10 mouse cellular contexts compared by ENCODE assay signal in genomic region chr4:86686564-86686963, GRCm38 (mm10). TPM values are rescaled to one million over a fixed set of nuclear protein-coding genes. Genes with fewer than 3 reads are reported as not detected.
DNase-seq lines count a peak whose midpoint lies in the region; ATAC-seq and TF ChIP-seq lines count a peak whose summit lies in the region.
"Had no signal": no experiment of that assay in that cellular context is flagged by ENCODE, and none has a peak within 500 bp of the region (broad histone marks: within the 10 kb centered on the region; RNA-seq: fewer than 3 reads in every experiment).

No protein-coding gene starts in this region.

- H3K36me3 ChIP-seq in intestine, embryonic 14.5 days (ENCODE audit: control insufficient read depth, insufficient read depth, low read length) = no peaks in the 10 kb centered on the region
- no peaks in the 10 kb centered on the region for H3K36me3 ChIP-seq in intestine, embryonic 15.5 days
- no peaks in the 10 kb centered on the region for H3K36me3 ChIP-seq in lung, postnatal 0 days (ENCODE audit: insufficient read depth, low read length)
- no peaks in the 10 kb centered on the region for H3K36me3 ChIP-seq in stomach, embryonic 15.5 days
- H3K36me3 ChIP-seq: embryonic facial prominence, embryonic 12.5 days; limb, embryonic 12.5 days had no signal

- H3K9me3 ChIP-seq in intestine, embryonic 14.5 days (ENCODE audit: control insufficient read depth, low read length) = no peaks in the 10 kb centered on the region
- no peaks in the 10 kb centered on the region for H3K9me3 ChIP-seq in intestine, embryonic 15.5 days
- no peaks in the 10 kb centered on the region for H3K9me3 ChIP-seq in lung, postnatal 0 days (ENCODE audit: low read length)
- H3K9me3 ChIP-seq in stomach, embryonic 15.5 days = no peaks in the 10 kb centered on the region
- H3K9me3 ChIP-seq: embryonic facial prominence, embryonic 12.5 days; limb, embryonic 12.5 days had no signal

- DNase-seq in intestine, embryonic 14.5 days (ENCODE audit: low spot score) = no peak
- DNase-seq in lung, postnatal 0 days (ENCODE audit: low spot score) = peak; percentile 87
- DNase-seq in lung, adult 18-20 months = no peak
- peak; percentile 84 for DNase-seq in NIH3T3 (ENCODE audit: low read depth)
- DNase-seq in spleen, postnatal 4 days (ENCODE audit: low spot score in 2 of 2) = no peak
- DNase-seq: cerebellum, postnatal 14 days had no signal

- 0 out of 2 replicates have a peak, but pooled peaks have one; percentile 32 for ATAC-seq in intestine, embryonic 14.5 days (replicated peaks; ENCODE audit: low FRiP score, low TSS enrichment, low read depth)
- no peak for ATAC-seq in intestine, embryonic 15.5 days
- peak; percentile 48 for ATAC-seq in lung, postnatal 0 days
- ATAC-seq in stomach, embryonic 15.5 days (ENCODE audit: insufficient read depth, low FRiP score, low read depth) = peak; percentile 40; the same call in 1 of the 2 replicates

- TF ChIP-seq EP300 in lung, postnatal 0 days (IDR thresholded peaks at IDR 0.05) = 0 out of 2 replicates have a peak, but pooled peaks have one; percentile 11

- H3K4me3 ChIP-seq in intestine, embryonic 14.5 days (ENCODE audit: low read depth, low read length) = no peak overlapping the region
- no peak overlapping the region for H3K4me3 ChIP-seq in intestine, embryonic 15.5 days (replicated peaks)
- H3K4me3 ChIP-seq in lung, postnatal 0 days (ENCODE audit: low read depth, low read length) = no peak overlapping the region
- H3K4me3 ChIP-seq in stomach, embryonic 15.5 days (replicated peaks) = no peak overlapping the region
- H3K4me3 ChIP-seq: embryonic facial prominence, embryonic 12.5 days; limb, embryonic 12.5 days had no signal

- peaks cover 22% of the 10 kb centered on the region for H3K4me1 ChIP-seq in intestine, embryonic 14.5 days (replicated peaks; ENCODE audit: control insufficient read depth, insufficient read depth, low read length)
- peaks cover 13% of the 10 kb centered on the region; the same call in 1 of the 2 replicates for H3K4me1 ChIP-seq in intestine, embryonic 15.5 days (replicated peaks)
- peaks cover 11% of the 10 kb centered on the region for H3K4me1 ChIP-seq in lung, postnatal 0 days (ENCODE audit: insufficient read depth, low read depth, low read length)
- H3K4me1 ChIP-seq in stomach, embryonic 15.5 days = no peaks in the 10 kb centered on the region

- no peaks in the 10 kb centered on the region for H3K27me3 ChIP-seq in intestine, embryonic 14.5 days (replicated peaks; ENCODE audit: control insufficient read depth, insufficient read depth, low read length)
- H3K27me3 ChIP-seq in intestine, embryonic 15.5 days (replicated peaks) = no peaks in the 10 kb centered on the region
- H3K27me3 ChIP-seq in lung, postnatal 0 days (replicated peaks; ENCODE audit: insufficient read depth, low read length) = no peaks in the 10 kb centered on the region
- no peaks in the 10 kb centered on the region for H3K27me3 ChIP-seq in stomach, embryonic 15.5 days (replicated peaks)
- H3K27me3 ChIP-seq: embryonic facial prominence, embryonic 12.5 days; limb, embryonic 12.5 days had no signal

- peak overlapping the region; percentile 45 for H3K27ac ChIP-seq in intestine, embryonic 14.5 days (ENCODE audit: low read depth)
- H3K27ac ChIP-seq in intestine, embryonic 15.5 days = no peak overlapping the region
- H3K27ac ChIP-seq in lung, postnatal 0 days (ENCODE audit: low read length) = peak overlapping the region; percentile 57; the same call in 1 of the 2 replicates
- no peak overlapping the region for H3K27ac ChIP-seq in stomach, embryonic 15.5 days
- H3K27ac ChIP-seq: embryonic facial prominence, embryonic 12.5 days; limb, embryonic 12.5 days had no signal

- no peak for TF ChIP-seq CTCF in lung, postnatal 0 days (IDR thresholded peaks at IDR 0.05)

- H3K9ac ChIP-seq in intestine, embryonic 14.5 days (ENCODE audit: low read length) = no peak overlapping the region
- no peak overlapping the region for H3K9ac ChIP-seq in intestine, embryonic 15.5 days
- no peak overlapping the region for H3K9ac ChIP-seq in lung, postnatal 0 days (replicated peaks; ENCODE audit: low read depth)
- H3K9ac ChIP-seq in stomach, embryonic 15.5 days = no peak overlapping the region
- H3K9ac ChIP-seq: embryonic facial prominence, embryonic 12.5 days; limb, embryonic 12.5 days had no signal

- H3K4me2 ChIP-seq in intestine, embryonic 14.5 days (ENCODE audit: low read length) = no peak overlapping the region
- H3K4me2 ChIP-seq in intestine, embryonic 15.5 days (replicated peaks) = no peak overlapping the region
- H3K4me2 ChIP-seq in lung, postnatal 0 days (replicated peaks; ENCODE audit: low read depth, low read length) = no peak overlapping the region
- no peak overlapping the region for H3K4me2 ChIP-seq in stomach, embryonic 15.5 days
- H3K4me2 ChIP-seq: embryonic facial prominence, embryonic 12.5 days; limb, embryonic 12.5 days had no signal

- WGBS in intestine, embryonic 14.5 days = 44% methylated on average over 3 of the region's 3 CpGs
- WGBS in intestine, embryonic 15.5 days = 43% methylated on average over 3 of the region's 3 CpGs
- 50% methylated on average over 3 of the region's 3 CpGs for WGBS in lung, postnatal 0 days
- 40% methylated on average over 3 of the region's 3 CpGs for WGBS in stomach, embryonic 15.5 days

RNA-seq across cellular contexts. Expression of gene Plin2, which starts 16.7 kb away (rescaled TPM):
- polyA plus RNA-seq in intestine, embryonic 14.5 days (2014; fragmentation: Nextera tagmentation; extraction: Ambion mirVana) = 75.1 and 78.0 TPM in 2 replicates
- polyA plus RNA-seq in intestine, embryonic 15.5 days (2015; fragmentation: Nextera tagmentation; extraction: Ambion mirVana) = 144 and 164 TPM in 2 replicates
- 220 and 252 TPM in 2 replicates for polyA plus RNA-seq in lung, postnatal 0 days (2015; fragmentation: Nextera tagmentation; extraction: Ambion mirVana)
- polyA plus RNA-seq in stomach, embryonic 15.5 days (2015; fragmentation: Nextera tagmentation; extraction: Ambion mirVana) = 76.3 and 82.3 TPM in 2 replicates

Comparison
In these comparisons a context has a peak if more than half of its experiments do, and no peak if none do; other contexts are left out.
1. DNase-seq: peak in lung, postnatal 0 days (single experiment) and NIH3T3 (single experiment); none in intestine, embryonic 14.5 days (single experiment), lung, adult 18-20 months (0 of 2) and spleen, postnatal 4 days (0 of 2).
2. H3K27ac ChIP-seq: peak in intestine, embryonic 14.5 days (single experiment) and lung, postnatal 0 days (single experiment); none in intestine, embryonic 15.5 days (single experiment) and stomach, embryonic 15.5 days (single experiment).